Mouse (Mus musculus) adrenal gland, postnatal 36 days (tissue): ENCODE data around the gene Osbpl2. TPM values are rescaled to one million over a fixed set of nuclear protein-coding genes. Genes with fewer than 3 reads are reported as not detected.

Source experiments
- DNase-seq, 2 experiments: peaks; one replicate each; pipeline ENCODE4 v3.0.0; 2021; ENCODE audit warnings: mixed read lengths in 1 of 2
- microRNA-seq: library from miRNA; unstranded; fragments of <30 nt; microRNA quantifications from one replicate; pipeline ENCODE4 v1.2.0, GENCODE M21; 2021
- total RNA-seq, 2 experiments: library from RNA; stranded (reverse); gene quantifications; 2 replicates each; pipeline ENCODE4 v1.2.3; 2021

Gene Osbpl2
- total RNA-seq, 2 experiments from 2014 or later, result 37.8 to 44.3 TPM

DNA sequence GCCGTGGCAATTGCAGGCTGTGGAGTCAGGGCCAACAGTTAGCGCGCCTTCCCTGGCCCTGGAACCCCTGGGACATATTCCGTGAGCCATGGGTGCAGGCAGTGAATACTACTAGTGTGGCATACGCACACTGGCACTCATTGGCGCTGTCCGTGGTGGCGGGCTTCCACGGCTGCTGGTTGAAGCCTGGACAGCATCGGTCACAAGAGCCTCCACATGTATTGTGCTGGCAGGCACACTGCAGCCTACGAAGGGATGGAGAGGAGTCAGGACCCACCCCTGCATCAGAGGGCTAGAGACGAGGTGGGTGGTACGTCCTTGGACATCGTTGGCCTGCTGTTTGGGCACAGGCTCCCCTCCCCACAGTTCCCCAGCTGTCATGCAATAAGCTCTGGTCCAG, 83.2 kb downstream of the Osbpl2 start:
- DNase-seq, result no peak

DNA sequence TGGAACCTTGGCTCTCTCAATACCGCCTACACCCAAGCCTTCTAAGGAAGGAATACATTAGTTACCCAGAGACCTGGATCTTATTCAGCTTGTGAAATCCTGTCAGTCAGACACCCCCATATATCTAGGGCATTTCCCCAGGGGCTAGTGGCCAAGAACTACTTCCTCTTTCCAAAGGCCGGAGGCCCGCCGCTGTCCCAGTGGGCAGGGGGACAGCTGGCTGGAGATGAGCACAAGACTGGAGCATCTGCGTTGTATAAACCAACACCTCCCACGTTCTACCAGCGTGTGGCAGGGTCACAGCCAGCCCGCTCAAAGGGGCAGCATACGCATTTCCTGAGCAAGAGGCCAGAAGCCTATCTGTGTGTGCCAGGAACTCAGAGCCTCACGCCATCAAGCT, 83.7 kb downstream of the Osbpl2 start:
- DNase-seq, result no peak

- DNase-seq, result no peak
Observed at GRCm38 (mm10) chr2:180204501-180204900, 85.4 kb downstream of the Osbpl2 start.

DNA sequence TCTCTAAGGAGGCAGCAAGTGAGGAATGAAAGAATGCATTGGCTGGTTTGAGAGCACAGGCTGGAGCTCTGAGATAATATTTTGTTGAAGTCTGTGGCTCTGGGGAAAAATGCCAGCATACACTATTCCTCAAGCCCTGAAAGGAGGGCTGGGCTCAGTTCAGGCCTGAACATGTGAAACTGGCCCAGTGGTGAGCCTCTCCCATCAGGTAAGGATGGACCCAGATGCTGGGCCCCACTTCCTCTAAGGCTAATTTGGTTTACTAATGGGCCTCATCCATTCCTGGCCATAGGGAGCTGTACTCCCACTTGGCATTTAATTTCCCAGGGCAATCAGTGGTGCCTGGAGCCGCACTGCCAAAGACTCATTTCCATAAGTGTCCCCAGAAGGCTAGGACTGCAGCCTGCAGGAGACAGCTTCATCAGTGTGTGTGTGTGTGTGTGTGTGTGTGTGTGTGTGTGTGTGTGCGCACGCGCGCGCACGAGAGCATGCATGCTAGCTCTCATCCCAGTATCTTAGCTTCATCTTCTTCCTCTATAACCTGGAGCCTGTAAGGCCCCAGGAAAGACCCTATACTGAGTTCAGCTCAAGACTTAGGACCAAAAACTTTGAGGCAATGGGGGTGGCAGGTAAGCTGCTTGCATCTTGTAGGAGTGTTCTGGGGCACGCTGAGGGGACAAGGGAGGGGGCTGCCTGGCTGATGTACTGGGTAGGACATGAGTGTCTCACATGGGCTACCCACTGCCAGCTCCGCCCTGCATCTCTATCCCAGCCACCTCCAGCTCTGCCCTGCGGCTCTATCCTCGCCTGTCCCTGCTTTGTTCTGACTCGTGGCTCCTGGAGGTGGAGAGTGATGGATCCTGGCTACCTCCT, 86.2 kb downstream of the Osbpl2 start:
- DNase-seq, result no peak

GRCm38 (mm10) chr2:180205956-180206280, 86.8 kb downstream of the Osbpl2 start:
- DNase-seq, result no peak

DNA sequence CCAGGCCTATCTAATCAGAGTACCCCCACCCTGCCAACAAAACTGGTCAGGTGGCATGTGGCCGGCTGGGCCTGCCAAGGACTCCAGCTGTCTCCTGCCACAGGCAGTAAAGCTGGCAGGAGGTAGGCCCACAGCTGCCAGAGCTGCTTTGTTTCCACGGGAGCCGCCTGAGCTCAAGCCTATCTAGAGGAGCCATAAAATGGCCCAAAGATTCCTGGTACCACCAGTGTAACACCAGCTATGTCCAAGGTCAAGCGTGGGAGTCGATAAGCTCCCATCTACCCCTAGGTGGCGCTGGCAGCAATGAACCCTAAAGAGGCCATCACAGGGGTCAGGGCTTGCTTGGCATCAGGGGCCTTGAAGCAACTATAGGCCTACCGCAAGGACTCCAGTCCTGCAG, 88.7 kb downstream of the Osbpl2 start:
- DNase-seq, result peak; percentile 67 to 77

- no peak for DNase-seq
Observed at GRCm38 (mm10) chr2:180208976-180209375, 89.9 kb downstream of the Osbpl2 start.

GRCm38 (mm10) chr2:180212255-180212654, 93.1 kb downstream of the Osbpl2 start:
- no peak for DNase-seq

Small RNAs within 50 kb of the gene (microRNA-seq; reads per million reads assigned to microRNA genes)
- not detected for gene Mir7005

Other genes starting within 250 kb of the Osbpl2 start
- gene Taf4, start 142.7 kb upstream of the Osbpl2 start, total RNA-seq, result 10 to 100 TPM; 17.8 to 23.7 TPM
- 10 to 100 TPM; 43.0 to 44.9 TPM for gene Lsm14b, start 94.3 kb upstream of the Osbpl2 start, total RNA-seq
- gene Psma7, start 76.9 kb upstream of the Osbpl2 start, total RNA-seq, result 100 to 1,000 TPM; 246 to 260 TPM
- 10 to 100 TPM; 10.1 to 10.3 TPM for gene Ss18l1, start 76.8 kb upstream of the Osbpl2 start, total RNA-seq
- gene Mtg2, start 48.7 kb upstream of the Osbpl2 start, total RNA-seq, result 10 to 100 TPM; 15.9 to 17.4 TPM
- gene Hrh3, start 14.8 kb upstream of the Osbpl2 start, total RNA-seq, result under 1 TPM in 1 of 2 experiments, not detected in 1; 0.13 TPM
- gene Adrm1, start 52.2 kb downstream of the Osbpl2 start, total RNA-seq, result 100 to 1,000 TPM; 148 to 182 TPM
- 10 to 100 TPM; 25.7 to 74.5 TPM for gene Lama5, start 106.6 kb downstream of the Osbpl2 start, total RNA-seq
- 100 to 1,000 TPM; 736 to 838 TPM for gene Rps21, start 138.1 kb downstream of the Osbpl2 start, total RNA-seq
- 10 to 100 TPM; 14.0 to 14.2 TPM for gene Cables2, start 154.2 kb downstream of the Osbpl2 start, total RNA-seq
- not detected for gene Rbbp8nl, start 170.6 kb downstream of the Osbpl2 start, total RNA-seq
- under 1 TPM in 1 of 2 experiments, not detected in 1; 0.10 TPM for gene Gata5, start 215.4 kb downstream of the Osbpl2 start, total RNA-seq